8 mouse cellular contexts compared by ENCODE assay signal in genomic region chr13:60603252-60603562, GRCm38 (mm10). TPM values are rescaled to one million over a fixed set of nuclear protein-coding genes. Genes with fewer than 3 reads are reported as not detected.
DNase-seq lines count a peak whose midpoint lies in the region; ATAC-seq and TF ChIP-seq lines count a peak whose summit lies in the region.

No protein-coding gene starts in this region.

- H3K4me3 ChIP-seq in gastrocnemius, adult 2 months = peak overlapping the region; percentile 94
- peak overlapping the region; percentile 93 for H3K4me3 ChIP-seq in megakaryocyte, embryonic 14.5 days (replicated peaks)
- H3K4me3 ChIP-seq in liver, embryonic 12.5 days = peak overlapping the region; percentile 66; the same call in 1 of the 2 replicates
- no peak overlapping the region for H3K4me3 ChIP-seq in cerebellum, adult 2 months (replicated peaks; ENCODE audit: insufficient read depth, low read depth, low read length)

- WGBS in liver, embryonic 12.5 days (ENCODE audit: insufficient replicate concordance) = 62% methylated on average over 5 of the region's 5 CpGs
- 32% methylated on average over 5 of the region's 5 CpGs for WGBS in cerebellum, adult 2 months

- DNase-seq in gastrocnemius, adult 2 months = no peak
- no peak for DNase-seq in gastrocnemius, postnatal 4 days (ENCODE audit: low spot score in 2 of 2)
- no peak for DNase-seq in MN1 (ENCODE audit: low spot score)
- no peak for DNase-seq in cerebellum, adult 2 months

- peak overlapping the region; percentile 98 for H3K4me2 ChIP-seq in liver, embryonic 12.5 days

- peaks cover 8% of the 10 kb centered on the region for H3K27me3 ChIP-seq in megakaryocyte, embryonic 14.5 days (replicated peaks)
- no peaks in the 10 kb centered on the region for H3K27me3 ChIP-seq in liver, embryonic 12.5 days (replicated peaks)
- H3K27me3 ChIP-seq in cerebellum, adult 2 months (ENCODE audit: control insufficient read depth, insufficient read depth, low read length) = no peaks in the 10 kb centered on the region

- no peak for TF ChIP-seq CTCF in gastrocnemius, adult 2 months (IDR thresholded peaks at IDR 0.05)
- no peak for TF ChIP-seq CTCF in cerebellum, adult 2 months (IDR thresholded peaks at IDR 0.05; ENCODE audit: borderline replicate concordance, insufficient read depth, low read depth, low read length)

- intact Hi-C loops in gastrocnemius, adult 2 months (cut with DNase I) = loop anchor here (5.0 kb wide), 1 partner anchor 84 kb away; no protein-coding TSS in a partner anchor

- no peak overlapping the region for H3K9ac ChIP-seq in liver, embryonic 12.5 days

- ATAC-seq in megakaryocyte, adult 5-6 weeks (ENCODE audit: poor library complexity, severe bottlenecking) = no peak
- no peak for ATAC-seq in liver, embryonic 12.5 days
- no peak for ATAC-seq in megakaryocyte-erythroid progenitor cell, adult 5-6 weeks (replicated peaks; ENCODE audit: low FRiP score, low TSS enrichment, poor library complexity, severe bottlenecking)

- TF ChIP-seq POLR2A in cerebellum, adult 2 months (IDR thresholded peaks at IDR 0.05; ENCODE audit: borderline replicate concordance, insufficient read depth, low read length) = no peak

- no peaks in the 10 kb centered on the region for H3K9me3 ChIP-seq in megakaryocyte, embryonic 14.5 days
- H3K9me3 ChIP-seq in liver, embryonic 12.5 days (replicated peaks) = no peaks in the 10 kb centered on the region

- H3K4me1 ChIP-seq in megakaryocyte, embryonic 14.5 days = peaks cover 45% of the 10 kb centered on the region
- peaks cover 31% of the 10 kb centered on the region for H3K4me1 ChIP-seq in liver, embryonic 12.5 days
- H3K4me1 ChIP-seq in cerebellum, adult 2 months (ENCODE audit: control insufficient read depth, insufficient read depth, low read length) = no peaks in the 10 kb centered on the region

- peak overlapping the region; percentile 86 for H3K27ac ChIP-seq in gastrocnemius, adult 2 months
- no peak overlapping the region for H3K27ac ChIP-seq in liver, embryonic 12.5 days
- no peak overlapping the region for H3K27ac ChIP-seq in cerebellum, adult 2 months (ENCODE audit: insufficient read depth, low read length)

- H3K36me3 ChIP-seq in megakaryocyte, embryonic 14.5 days (replicated peaks; ENCODE audit: low read length) = peaks cover 51% of the 10 kb centered on the region
- H3K36me3 ChIP-seq in liver, embryonic 12.5 days = peaks cover 14% of the 10 kb centered on the region; the same call in 1 of the 2 replicates

RNA-seq across cellular contexts. Expression of gene Dapk1, which starts 1.5 kb away (rescaled TPM):
- 1 to 10 TPM; 5.4 to 5.8 TPM for total RNA-seq in gastrocnemius, adult 2 months (2021)
- total RNA-seq in gastrocnemius, postnatal 4 days (2021) = 10 to 100 TPM; 49.1 to 51.4 TPM
- polyA plus RNA-seq in megakaryocyte, embryonic 14.5 days (2012; ENCODE audit: insufficient read depth, low replicate concordance) = 7.4 and 13.9 TPM in 2 replicates
- total RNA-seq in megakaryocyte, adult 5-6 weeks (2015) = 5.7 and 6.2 TPM in 2 replicates
- total RNA-seq in megakaryocyte, adult 5-6 weeks (2017) = 3.7 and 5.2 TPM in 2 replicates
- 8.8 and 9.4 TPM in 2 replicates for polyA plus RNA-seq in liver, embryonic 12.5 days (2016; fragmentation: Nextera tagmentation; extraction: Ambion mirVana)
- total RNA-seq in megakaryocyte-erythroid progenitor cell, adult 5-6 weeks (2014; fragmentation: Nextera tagmentation) = 13.9 and 19.9 TPM in 2 replicates
- total RNA-seq in megakaryocyte-erythroid progenitor cell, adult 5-6 weeks (2017) = 8.2 and 10.4 TPM in 2 replicates
- 12.8 and 13.6 TPM in 2 replicates for polyA plus RNA-seq in cerebellum, adult 2 months (2012; rRNA removed)
